Mouse (Mus musculus) liver, embryonic 11.5 days (tissue): ENCODE measurements around the gene Kcnq1. TPM values are rescaled to one million over a fixed set of nuclear protein-coding genes. Genes with fewer than 3 reads are reported as not detected.

Experiments
- ATAC-seq: fragments of 200-750 bp; cut with Nextera tagmentation; replicated peaks from 2 replicates; pipeline ENCODE4 v1.8.0; 2017; ENCODE audit warnings: moderate number of reproducible peaks, mild to moderate bottlenecking, moderate TSS enrichment, moderate library complexity; ENCODE audit not compliant: low FRiP score
- DNase-seq: peaks from one replicate; pipeline ENCODE4 v3.0.0-alpha.2; 2017; ENCODE audit warnings: low spot score
- H3K27ac ChIP-seq: fragments of 300-500 bp; sonication (generic); 2 replicates; pipeline ENCODE4 v1.5.1; 2014; ENCODE audit warnings: mild to moderate bottlenecking, low read depth, low read length, control low read depth
- H3K27me3 ChIP-seq: fragments of 300-500 bp; sonication (generic); replicated peaks from 2 replicates; pipeline ENCODE4 v1.6.1; 2014; ENCODE audit warnings: low read length, mixed read lengths; ENCODE audit not compliant: control insufficient read depth, insufficient read depth
- H3K36me3 ChIP-seq: fragments of 300-500 bp; sonication (generic); 2 replicates; pipeline ENCODE4 v1.6.1; 2014; ENCODE audit warnings: mild to moderate bottlenecking, low read length, moderate library complexity, mixed read lengths; ENCODE audit not compliant: control insufficient read depth, insufficient read depth
- H3K4me1 ChIP-seq: fragments of 300-500 bp; sonication (generic); replicated peaks from 2 replicates; pipeline ENCODE4 v1.6.1; 2014; ENCODE audit warnings: low read length, mixed read lengths; ENCODE audit not compliant: control insufficient read depth, insufficient read depth
- H3K4me2 ChIP-seq: fragments of 300-500 bp; sonication (generic); 2 replicates; pipeline ENCODE4 v1.6.1; 2014; ENCODE audit warnings: mild to moderate bottlenecking, control low read depth, moderate library complexity
- H3K4me3 ChIP-seq: fragments of 300-500 bp; sonication (generic); 2 replicates; pipeline ENCODE4 v1.5.1; 2014; ENCODE audit warnings: low read depth, low read length, control low read depth
- H3K9ac ChIP-seq: fragments of 300-500 bp; sonication (generic); 2 replicates; pipeline ENCODE4 v1.6.1; 2014; ENCODE audit warnings: low read depth, low read length, control low read depth
- H3K9me3 ChIP-seq: fragments of 300-500 bp; sonication (generic); 2 replicates; pipeline ENCODE4 v1.6.1; 2016; ENCODE audit warnings: low read length, inconsistent platforms, mixed read lengths; ENCODE audit not compliant: control insufficient read depth
- WGBS: fragments of 180-500 bp; shearing (Covaris S2); extraction: QIAGEN DNeasy Blood & Tissue Kit; methylation state at CpG from one replicate; pipeline ENCODE4 v1.1.7; 2014; 5-methylcytosine and 5-hydroxymethylcytosine counted together
- polyA plus RNA-seq: library from polyadenylated mRNA; unstranded; fragments of >200 nt; fragmentation: Nextera tagmentation; extraction: Ambion mirVana; gene quantifications from 2 replicates; pipeline ENCODE4 v1.2.1, GENCODE M21; 2014

The Kcnq1 gene
- polyA plus RNA-seq, 1 experiment from 2014 or later, result 0.59 TPM

DNA sequence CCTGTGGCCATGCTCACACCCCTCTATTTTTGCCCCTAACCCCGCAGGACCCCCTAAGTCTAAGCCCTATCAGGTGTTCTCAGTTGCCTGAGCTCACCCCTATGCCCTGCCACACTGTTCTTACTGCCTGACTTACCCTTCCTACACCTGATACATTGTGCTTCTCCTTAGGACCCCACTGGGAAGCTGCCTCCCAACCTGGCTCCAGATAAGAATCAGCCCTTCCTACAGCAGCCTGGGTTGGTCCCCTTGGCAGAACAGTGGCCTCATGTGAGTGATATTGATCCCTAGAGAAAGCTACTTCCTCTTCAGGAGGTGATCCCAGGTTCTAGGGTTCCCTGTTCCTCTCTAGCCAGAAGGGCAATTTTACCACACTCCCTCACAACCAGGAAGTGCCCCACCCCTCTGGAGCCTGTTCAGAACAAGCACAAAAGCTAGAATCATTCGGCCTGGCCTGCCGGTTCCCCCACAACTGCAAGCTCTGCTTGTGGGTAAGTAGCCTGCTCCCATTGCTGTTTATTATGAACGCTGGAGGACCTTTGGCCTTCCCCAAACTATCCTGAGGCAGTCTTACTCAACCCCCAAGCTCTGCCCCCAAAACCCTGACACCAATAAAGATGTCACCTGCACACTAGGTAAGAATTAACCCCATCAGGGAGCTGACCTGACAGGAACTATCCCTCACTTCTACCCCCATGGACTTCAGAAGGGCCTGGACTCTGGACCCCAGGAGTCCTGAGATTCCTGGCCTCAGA, 367.4 kb downstream of the Kcnq1 start, which contains the start of gene Slc22a18:
Slc22a18 (plus strand) TSS at position 390 of the 755 bp plus-strand sequence.
- H3K36me3 ChIP-seq, result no peaks in the 10 kb centered on the region
- WGBS, result 26% methylated on average over 4 of the region's 4 CpGs
- no peak for DNase-seq

DNA sequence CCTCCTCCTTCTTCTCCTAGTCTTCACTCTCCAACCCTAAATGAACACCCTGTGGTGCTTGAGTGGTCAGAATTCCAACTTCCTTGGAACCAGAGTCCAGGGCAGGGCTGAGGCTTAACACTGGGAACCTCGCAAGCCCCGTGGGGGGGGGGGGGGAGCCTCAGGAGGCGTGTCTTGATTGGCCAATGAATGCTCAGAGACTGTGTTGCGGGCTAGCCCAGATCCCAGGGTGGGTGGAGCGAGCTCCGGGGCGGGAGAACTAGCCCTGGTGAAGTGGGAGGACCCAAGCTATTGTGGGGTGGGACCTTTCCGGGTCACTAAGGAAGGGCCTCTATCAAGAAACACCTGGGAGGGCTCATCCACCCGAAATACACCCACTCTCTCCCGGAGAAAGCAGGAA, 368.6 kb downstream of the Kcnq1 start:
- H3K36me3 ChIP-seq, result no peaks in the 10 kb centered on the region
- no peak overlapping the region for H3K4me3 ChIP-seq
- H3K4me1 ChIP-seq, result no peaks in the 10 kb centered on the region
- no peak overlapping the region for H3K27ac ChIP-seq
- no peak overlapping the region for H3K4me2 ChIP-seq
- WGBS, result 27% methylated on average over 10 of the region's 10 CpGs
- H3K9me3 ChIP-seq, result no peaks in the 10 kb centered on the region
- DNase-seq, result no peak
- no peaks in the 10 kb centered on the region for H3K27me3 ChIP-seq
- no peak overlapping the region for H3K9ac ChIP-seq
- ATAC-seq, result peak; percentile 37; the same call in 1 of the 2 replicates

More for the DNA sequence above, 367.4 kb downstream of the Kcnq1 start, which contains the start of gene Slc22a18:
- H3K4me3 ChIP-seq, result no peak within 1 kb of the TSS
- ATAC-seq, result no peak
- no peak within 1 kb of the TSS for H3K27ac ChIP-seq
- peak within 1 kb of the TSS; percentile 13 for H3K4me2 ChIP-seq
- H3K27me3 ChIP-seq, result no peaks in the 10 kb centered on the region
- H3K9ac ChIP-seq, result no peak within 1 kb of the TSS
- H3K9me3 ChIP-seq, result no peaks in the 10 kb centered on the region
- no peaks in the 10 kb centered on the region for H3K4me1 ChIP-seq

DNA sequence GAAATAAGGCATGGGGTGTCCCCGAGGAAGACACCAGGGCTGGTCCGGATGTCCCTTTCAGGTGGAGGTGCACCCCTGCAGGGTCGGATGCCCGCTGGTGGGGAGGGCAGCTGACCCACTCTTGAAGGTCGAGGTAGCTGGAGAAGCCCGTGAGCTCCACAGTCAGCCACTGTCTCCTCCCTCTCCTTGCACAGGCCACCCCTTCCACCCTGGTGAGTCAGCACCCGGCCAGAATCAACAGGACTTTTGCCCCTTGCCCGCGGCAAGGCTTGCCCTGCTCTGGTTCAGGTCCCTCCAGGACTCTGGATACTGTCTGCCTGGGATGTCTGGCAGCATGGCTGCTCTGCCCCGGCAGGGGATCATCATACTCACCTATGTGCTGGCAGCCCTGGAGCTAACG, 369.7 kb downstream of the Kcnq1 start:
- ATAC-seq, result no peak

More for the DNA sequence above, 369.7 kb downstream of the Kcnq1 start:
- DNase-seq, result no peak
- H3K27ac ChIP-seq, result no peak overlapping the region
- no peak overlapping the region for H3K4me3 ChIP-seq
- H3K27me3 ChIP-seq, result peaks cover 3% of the 10 kb centered on the region; the same call in 1 of the 2 replicates
- H3K9me3 ChIP-seq, result no peaks in the 10 kb centered on the region
- H3K4me1 ChIP-seq, result no peaks in the 10 kb centered on the region
- 62% methylated on average over 11 of the region's 11 CpGs for WGBS
- no peaks in the 10 kb centered on the region for H3K36me3 ChIP-seq
- H3K9ac ChIP-seq, result no peak overlapping the region
- no peak overlapping the region for H3K4me2 ChIP-seq

Other genes starting within 250 kb of the Kcnq1 start
- 0.26 and 0.29 TPM in 2 replicates for gene Th, start 175.2 kb upstream of the Kcnq1 start, polyA plus RNA-seq
- gene Ascl2, start 137.1 kb upstream of the Kcnq1 start, polyA plus RNA-seq, result 1.5 and 1.8 TPM in 2 replicates
- 115 and 118 TPM in 2 replicates for gene Tspan32, start 101.3 kb upstream of the Kcnq1 start, polyA plus RNA-seq
- gene Cd81, start 53.6 kb upstream of the Kcnq1 start, polyA plus RNA-seq, result 273 and 276 TPM in 2 replicates
- 48.9 and 52.2 TPM in 2 replicates for gene Tssc4, start 37.1 kb upstream of the Kcnq1 start, polyA plus RNA-seq
- gene Trpm5, start 11.7 kb upstream of the Kcnq1 start, polyA plus RNA-seq, result 1.2 and 1.3 TPM in 2 replicates